In the genomic region with DNA sequence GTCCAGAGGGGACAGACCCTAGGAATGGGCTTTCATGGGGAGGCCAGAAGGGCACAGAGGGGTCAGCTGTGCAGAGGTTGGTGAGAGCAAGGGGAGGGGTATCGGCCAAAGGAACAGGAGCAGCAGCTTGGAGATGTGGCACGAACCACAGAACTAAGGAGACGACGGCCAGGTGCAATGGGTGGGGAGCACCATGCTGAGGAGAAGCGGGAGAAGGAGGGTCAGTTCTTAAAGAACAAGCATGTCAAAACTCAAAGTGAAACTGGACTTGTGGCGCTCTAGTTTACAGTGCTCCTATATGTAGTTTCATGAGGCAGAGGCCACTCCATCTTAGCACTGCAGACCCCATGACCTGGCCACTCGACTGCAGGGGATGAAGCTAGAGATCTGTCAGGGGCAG, we compare ENCODE assay signal across 1 mouse cellular context.
A peak's percentile ranks its signal among the peaks of the same experiment; 100 is the strongest.
TF ChIP-seq lines count a peak whose summit lies in the region.

No protein-coding gene starts in this region.

TF ChIP-seq in CH12.LX, 34 proteins besides CTCF, POLR2A, EP300 and RAD21 (continued from another document):
- TF ChIP-seq BHLHE40 (IDR thresholded peaks at IDR 0.05; ENCODE audit: low read depth, low read length) (0 out of 2 replicates have a peak, but pooled peaks have one; percentile 21), TCF12 (IDR thresholded peaks at IDR 0.05; ENCODE audit: low read depth, low read length) (peak; percentile 61)
TF ChIP-seq in CH12.LX: peak in this region for 7.
